Mouse (Mus musculus) brain, adult 2 months (tissue): ENCODE results near the gene Rxfp1.

Experiments
- DNase-seq: peaks from one replicate; pipeline ENCODE4 v3.0.0; 2011; ENCODE audit warnings: low read depth, low spot score

Rxfp1 gene

DNA sequence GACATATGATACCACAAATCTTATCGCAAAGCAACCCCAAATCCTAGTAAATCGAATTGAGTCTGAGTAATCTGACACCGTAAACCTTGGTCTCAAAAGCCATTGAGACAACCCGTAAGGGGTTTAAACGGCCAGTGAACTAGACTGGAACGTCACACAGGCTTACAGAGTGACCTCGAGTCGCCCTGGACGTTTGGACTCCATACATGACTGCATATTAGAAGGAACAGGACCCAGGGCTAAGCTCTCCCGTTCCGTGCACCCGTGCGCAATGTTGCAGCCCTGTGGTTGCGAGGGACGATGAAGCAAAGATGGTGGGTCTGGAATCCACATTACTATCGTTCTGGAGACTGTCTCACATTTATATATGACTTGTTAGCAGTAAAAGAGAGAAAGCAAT, 65.5 kb downstream of the Rxfp1 start:
- no peak for DNase-seq

DNA sequence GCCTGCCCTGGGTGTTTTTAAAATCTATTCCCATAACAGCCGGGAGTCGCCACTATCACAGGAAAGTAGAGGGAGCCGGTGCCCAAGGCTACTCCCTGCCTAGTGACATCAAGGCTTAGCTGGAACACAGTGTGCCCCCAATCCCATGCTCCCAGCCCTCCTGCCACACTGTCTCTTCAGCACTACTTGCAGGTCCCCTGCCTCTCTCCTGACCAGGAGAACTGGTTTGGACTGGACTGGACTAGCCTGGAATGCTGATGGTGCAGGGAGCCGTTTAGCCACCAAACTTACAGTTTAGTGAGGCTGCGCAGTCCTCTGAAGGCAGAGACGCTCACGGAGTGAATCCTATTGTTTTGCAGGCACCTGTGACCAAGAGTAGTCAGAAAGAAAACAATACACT, 67.1 kb downstream of the Rxfp1 start:
- no peak for DNase-seq

DNA sequence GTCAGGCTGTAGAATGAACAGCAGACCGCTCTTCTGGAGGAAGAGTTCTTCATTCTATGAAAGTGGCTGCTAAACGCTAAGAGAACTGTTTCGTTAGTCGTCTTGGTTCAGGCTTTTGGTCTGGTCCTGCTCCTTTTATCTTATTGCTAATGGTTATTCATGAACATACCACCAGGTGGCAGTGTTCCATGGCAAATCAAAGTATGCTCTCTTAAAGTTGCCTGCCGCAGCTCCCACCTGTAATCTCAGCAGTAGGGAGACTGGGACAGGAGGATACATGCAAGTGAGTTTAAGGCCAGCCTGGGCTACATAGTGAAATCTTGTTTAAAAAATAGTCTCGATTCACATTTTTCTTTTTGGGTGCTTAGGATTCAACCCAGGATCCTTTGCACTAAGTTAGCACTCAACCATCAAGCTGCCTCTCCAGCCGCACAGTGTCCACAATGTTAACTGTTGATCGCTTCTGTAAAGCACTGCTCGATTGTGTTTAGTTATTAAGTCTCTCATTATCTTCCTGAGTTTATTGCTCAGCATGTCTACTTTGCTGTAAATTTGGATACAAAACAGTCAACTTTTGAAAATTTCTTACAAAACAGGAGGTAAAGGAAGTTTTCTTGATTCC, 72.8 kb downstream of the Rxfp1 start:
- DNase-seq = peak; percentile 79

- DNase-seq = no peak
Measured at GRCm38 (mm10) chr3:79656682-79657081, 81.0 kb downstream of the Rxfp1 start.

GRCm38 (mm10) chr3:79652129-79652528, 85.6 kb downstream of the Rxfp1 start:
- DNase-seq = no peak

DNA sequence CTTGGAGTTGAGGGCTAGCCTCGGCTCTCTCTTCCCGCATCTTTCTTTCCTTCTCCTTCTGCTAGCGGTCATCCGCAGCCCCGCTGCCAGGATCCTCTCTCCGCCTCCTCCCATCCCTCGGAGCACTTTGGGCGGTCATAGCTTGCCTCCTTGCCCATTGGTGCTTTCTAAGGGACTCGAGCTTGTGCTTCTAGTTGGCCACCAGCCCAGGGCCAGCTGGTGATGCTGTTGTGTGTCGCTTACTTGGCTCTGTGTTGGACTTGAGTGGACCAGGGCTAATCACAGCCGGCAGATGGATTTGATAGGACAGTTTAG, 108.3 kb downstream of the Rxfp1 start, which contains the start of gene Etfdh:
Gene Etfdh (minus strand): TSS at position 85 of the 315 bp plus-strand sequence.
- DNase-seq = peak; percentile 94

DNA sequence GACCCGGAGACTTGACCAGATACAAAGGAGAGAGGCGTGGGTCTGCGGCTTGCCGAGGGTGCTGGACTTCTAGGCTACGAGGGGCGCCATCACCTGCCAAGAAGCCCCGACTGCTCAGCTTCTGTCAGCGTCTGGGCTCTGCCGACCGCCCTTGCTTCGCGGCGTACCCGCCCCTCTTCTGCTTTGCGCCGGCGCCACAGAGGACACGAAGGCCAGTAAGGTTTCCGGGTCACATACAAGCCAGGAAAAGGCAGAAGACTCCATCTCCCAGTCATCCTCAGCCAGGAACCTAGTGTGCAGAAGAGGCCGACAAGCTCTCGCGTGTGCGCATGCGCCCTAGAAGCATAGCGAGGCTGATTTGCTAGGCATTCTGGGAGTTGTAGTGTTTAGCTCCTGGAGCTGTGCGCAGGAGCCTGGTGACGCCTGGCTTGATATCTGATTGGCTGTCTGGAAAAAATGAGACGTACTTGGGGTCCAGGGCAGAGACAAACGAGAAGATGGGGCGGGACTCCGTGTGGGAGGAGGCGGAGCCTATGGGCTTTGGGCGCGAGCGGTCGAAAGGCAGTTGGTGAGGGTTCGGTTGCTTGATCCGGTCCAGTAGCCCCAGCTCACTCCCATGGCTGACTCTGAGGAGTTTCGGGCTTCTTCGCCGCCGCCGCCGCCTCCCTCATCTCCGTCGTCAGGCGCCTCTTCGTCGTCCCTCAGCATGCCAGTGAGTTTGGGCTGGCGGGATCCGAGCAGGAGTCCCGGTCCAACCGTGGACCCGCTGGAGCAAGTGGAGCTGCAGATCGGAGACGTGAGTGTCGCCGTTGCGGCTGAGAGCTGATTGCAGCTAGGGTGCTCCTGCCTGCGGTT, 108.9 kb downstream of the Rxfp1 start, which contains the start of gene 4930579G24Rik:
Gene 4930579G24Rik (plus strand): TSS at position 519 of the 855 bp plus-strand sequence.
- peak; percentile 100 for DNase-seq

DNA sequence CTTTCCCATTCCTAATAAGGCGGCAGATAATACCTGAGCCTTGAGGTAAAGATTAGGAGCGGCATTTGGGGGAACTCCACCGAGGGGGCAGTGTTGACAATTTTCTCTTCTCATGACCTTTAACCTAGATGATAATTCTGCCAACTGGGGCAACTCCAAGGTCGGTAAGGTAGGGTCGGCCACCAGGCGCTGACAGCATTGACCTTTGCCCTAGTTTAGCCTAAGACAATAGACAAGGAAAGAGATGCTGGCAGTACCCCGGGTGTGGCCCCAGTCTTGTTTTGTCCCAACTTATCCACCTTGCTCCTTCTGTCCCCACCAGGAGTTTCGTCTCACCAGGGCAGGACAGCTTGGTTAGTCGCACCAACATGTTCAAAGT, 109.5 kb downstream of the Rxfp1 start:
- DNase-seq = no peak

DNA sequence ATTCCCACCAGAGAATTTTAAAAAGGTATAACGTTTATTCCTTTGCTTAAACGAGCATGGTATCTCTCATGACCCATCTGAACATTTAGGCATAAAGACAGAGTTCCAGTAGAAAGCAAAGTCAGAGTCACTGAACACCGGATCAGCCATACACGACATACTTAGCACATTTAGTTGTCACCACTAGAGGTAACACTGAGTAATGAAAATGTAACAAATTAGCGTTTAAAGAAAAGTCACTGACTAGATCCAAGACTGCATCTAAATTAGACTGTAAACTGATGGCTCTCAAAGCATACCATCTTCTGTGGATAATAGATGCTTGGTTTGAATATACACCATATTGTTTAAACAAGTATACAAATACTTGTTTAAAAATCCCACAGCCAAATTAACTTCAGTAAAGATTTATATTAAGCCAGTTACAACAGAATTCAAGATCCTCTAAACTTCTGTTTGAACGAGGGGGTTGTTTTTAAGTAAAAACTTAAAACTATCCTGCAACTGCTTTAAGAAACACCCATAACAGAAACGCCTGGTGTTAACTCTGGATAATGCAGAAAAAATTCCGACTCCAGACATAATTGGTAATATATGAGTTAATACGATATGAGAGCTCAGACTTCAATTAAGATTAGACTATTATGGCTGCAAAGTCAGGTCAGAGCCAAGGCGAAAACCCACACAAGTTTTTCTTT, 110.0 kb downstream of the Rxfp1 start:
- peak; percentile 27 for DNase-seq

GRCm38 (mm10) chr3:79609886-79610285, 127.8 kb downstream of the Rxfp1 start:
- no peak for DNase-seq

DNA sequence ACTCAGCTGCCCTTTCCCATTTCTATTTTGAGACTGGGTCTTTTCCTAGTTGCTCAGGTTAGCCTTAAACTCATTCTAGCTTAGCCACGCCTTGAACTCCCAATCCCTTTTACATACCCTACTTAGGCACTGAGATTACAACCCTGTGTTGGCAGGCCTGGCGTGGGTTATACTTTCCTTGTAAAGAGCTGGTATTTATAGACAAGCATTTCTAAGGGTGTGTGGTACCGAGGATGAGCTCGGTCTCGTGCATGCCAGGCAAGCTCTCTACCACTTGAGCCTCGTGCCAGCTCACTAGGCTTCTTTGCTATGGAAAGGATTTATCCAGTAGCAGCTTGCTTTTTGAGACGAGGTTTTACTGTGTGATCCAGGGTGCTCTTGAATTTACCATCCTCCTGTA, 142.2 kb downstream of the Rxfp1 start:
- peak; percentile 14 for DNase-seq

- DNase-seq = no peak
Measured at GRCm38 (mm10) chr3:79591793-79592471, 145.7 kb downstream of the Rxfp1 start.
